Mouse (Mus musculus) hindbrain, embryonic 15.5 days (tissue): ENCODE measurements around the gene Nrp2. TPM values are rescaled to one million over a fixed set of nuclear protein-coding genes. Genes with fewer than 3 reads are reported as not detected.

Experiments
- ATAC-seq: fragments of 200-750 bp; cut with Nextera tagmentation; 2 replicates; pipeline ENCODE4 v1.8.0; 2017; ENCODE audit warnings: low read depth, moderate number of reproducible peaks, moderate TSS enrichment; ENCODE audit not compliant: low FRiP score
- H3K27ac ChIP-seq: fragments of 300-500 bp; sonication (generic); replicated peaks from 2 replicates; pipeline ENCODE4 v1.5.1; 2015; ENCODE audit warnings: mild to moderate bottlenecking, inconsistent platforms
- H3K27me3 ChIP-seq: fragments of 300-500 bp; sonication (generic); 2 replicates; pipeline ENCODE4 v1.6.1; 2015; ENCODE audit warnings: control low read depth, inconsistent platforms
- H3K36me3 ChIP-seq: fragments of 300-500 bp; sonication (generic); 2 replicates; pipeline ENCODE4 v1.6.1; 2015; ENCODE audit warnings: control low read depth, inconsistent platforms
- H3K4me1 ChIP-seq: fragments of 300-500 bp; sonication (generic); replicated peaks from 2 replicates; pipeline ENCODE4 v1.6.1; 2015; ENCODE audit warnings: control low read depth, inconsistent platforms
- H3K4me2 ChIP-seq: fragments of 300-500 bp; sonication (generic); 2 replicates; pipeline ENCODE4 v1.6.1; 2015; ENCODE audit warnings: moderate library complexity, mild to moderate bottlenecking, inconsistent platforms
- H3K4me3 ChIP-seq: fragments of 300-500 bp; sonication (generic); 2 replicates; pipeline ENCODE4 v1.5.1; 2015; ENCODE audit warnings: mild to moderate bottlenecking, inconsistent platforms
- H3K9ac ChIP-seq: fragments of 300-500 bp; sonication (generic); 2 replicates; pipeline ENCODE4 v1.6.1; 2015; ENCODE audit warnings: inconsistent platforms
- H3K9me3 ChIP-seq: fragments of 300-500 bp; sonication (generic); 2 replicates; pipeline ENCODE4 v1.6.1; 2016; ENCODE audit warnings: control low read depth, inconsistent platforms
- WGBS: fragments of 180-500 bp; shearing (Covaris S2); methylation state at CpG from one replicate; pipeline ENCODE4 v1.1.7; 2015; 5-methylcytosine and 5-hydroxymethylcytosine counted together
- polyA plus RNA-seq: library from polyadenylated mRNA; unstranded; fragments of >200 nt; fragmentation: Nextera tagmentation; extraction: Ambion mirVana; gene quantifications from 2 replicates; pipeline ENCODE4 v1.2.1, GENCODE M21; 2015

Gene Nrp2
- polyA plus RNA-seq, 1 experiment from 2014 or later, result 31.5 TPM

GRCm38 (mm10) chr1:62766766-62767165 lies 63.7 kb downstream of the Nrp2 start:
- Histone ChIP-seq H3K4me1 (no peaks in the 10 kb centered on the region), H3K9me3 (no peaks in the 10 kb centered on the region), H3K36me3 (peaks cover 15% of the 10 kb centered on the region; the same call in 1 of the 2 replicates), H3K4me2 (no peak overlapping the region), H3K9ac (no peak overlapping the region), H3K27ac (no peak overlapping the region), H3K4me3 (no peak overlapping the region), H3K27me3 (no peaks in the 10 kb centered on the region)
- ATAC-seq, result no peak
- 31% methylated on average over 4 of the region's 4 CpGs for WGBS

GRCm38 (mm10) chr1:62767611-62768010 lies 64.5 kb downstream of the Nrp2 start:
- H3K27me3 ChIP-seq, result no peaks in the 10 kb centered on the region
- peaks cover 8% of the 10 kb centered on the region; the same call in 1 of the 2 replicates for H3K36me3 ChIP-seq
- H3K9ac ChIP-seq, result no peak overlapping the region
- H3K4me1 ChIP-seq, result no peaks in the 10 kb centered on the region
- no peak overlapping the region for H3K4me2 ChIP-seq
- H3K4me3 ChIP-seq, result no peak overlapping the region
- no peaks in the 10 kb centered on the region for H3K9me3 ChIP-seq
- 77% methylated on average over 9 of the region's 9 CpGs for WGBS
- ATAC-seq, result no peak
- H3K27ac ChIP-seq, result no peak overlapping the region

DNA sequence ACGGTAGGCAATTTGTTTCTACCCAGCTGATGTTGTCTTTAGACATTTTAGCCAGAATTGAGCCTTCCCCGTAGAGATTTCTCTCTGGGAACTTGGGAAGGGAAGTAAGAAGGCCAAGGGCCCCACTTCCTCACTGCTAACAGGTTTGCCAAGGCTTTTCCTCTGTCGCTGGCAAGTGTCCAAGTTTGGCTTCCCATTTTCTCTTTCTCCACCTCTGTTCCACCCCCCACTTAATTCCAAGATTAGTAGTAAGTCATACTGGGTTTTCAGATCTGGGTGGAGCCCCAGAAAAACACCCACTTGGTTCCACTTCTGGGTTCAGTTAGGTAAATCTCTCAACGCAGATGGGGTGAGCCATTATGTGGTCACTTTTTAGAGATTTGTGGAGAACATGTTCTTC lies 67.5 kb downstream of the Nrp2 start:
- WGBS, result 83% methylated on average over 4 of the region's 4 CpGs
- H3K27ac ChIP-seq, result no peak overlapping the region
- 0 out of 2 replicates have a peak, but pooled peaks cover 2% of the 10 kb centered on the region for H3K36me3 ChIP-seq

DNA sequence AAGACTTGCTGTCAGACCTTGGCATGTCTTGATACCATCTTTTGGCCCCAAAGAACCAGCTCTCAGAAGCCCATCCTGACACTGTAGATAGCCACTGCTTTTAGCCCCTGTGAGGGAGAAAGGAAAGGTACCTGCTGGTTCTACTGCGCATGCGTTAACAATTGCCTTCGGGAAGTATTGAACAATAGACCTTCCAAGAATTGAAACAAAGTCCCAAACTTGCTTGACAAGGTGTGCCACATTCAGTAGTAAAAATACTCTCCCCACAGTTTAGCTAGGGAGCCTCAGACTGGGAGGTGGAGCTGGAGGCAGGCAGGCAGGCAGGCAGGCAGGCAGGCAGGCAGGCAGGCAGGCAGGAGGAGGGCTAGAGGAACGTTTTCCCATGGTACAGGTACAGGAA lies 69.3 kb downstream of the Nrp2 start:
- WGBS, result 84% methylated on average over 4 of the region's 4 CpGs
- Histone ChIP-seq H3K27ac (no peak overlapping the region), H3K4me2 (no peak overlapping the region), H3K27me3 (no peaks in the 10 kb centered on the region), H3K4me3 (no peak overlapping the region), H3K9me3 (no peaks in the 10 kb centered on the region), H3K4me1 (peaks cover 17% of the 10 kb centered on the region), H3K9ac (no peak overlapping the region), H3K36me3 (0 out of 2 replicates have a peak, but pooled peaks cover 2% of the 10 kb centered on the region)
- ATAC-seq, result no peak

More for the DNA sequence above, 67.5 kb downstream of the Nrp2 start:
- no peak overlapping the region for H3K9ac ChIP-seq
- no peak for ATAC-seq
- H3K4me2 ChIP-seq, result no peak overlapping the region
- H3K4me3 ChIP-seq, result no peak overlapping the region
- H3K27me3 ChIP-seq, result no peaks in the 10 kb centered on the region
- H3K4me1 ChIP-seq, result 0 out of 2 replicates have a peak, but pooled peaks cover 7% of the 10 kb centered on the region
- H3K9me3 ChIP-seq, result no peaks in the 10 kb centered on the region

GRCm38 (mm10) chr1:62773105-62773920 lies 70.2 kb downstream of the Nrp2 start:
- Histone ChIP-seq H3K9me3 (no peaks in the 10 kb centered on the region), H3K27me3 (no peaks in the 10 kb centered on the region), H3K9ac (no peak overlapping the region), H3K36me3 (0 out of 2 replicates have a peak, but pooled peaks cover 2% of the 10 kb centered on the region), H3K4me3 (no peak overlapping the region), H3K4me1 (peaks cover 17% of the 10 kb centered on the region), H3K27ac (no peak overlapping the region), H3K4me2 (no peak overlapping the region)
- 66% methylated on average over 10 of the region's 10 CpGs for WGBS
- no peak for ATAC-seq

DNA sequence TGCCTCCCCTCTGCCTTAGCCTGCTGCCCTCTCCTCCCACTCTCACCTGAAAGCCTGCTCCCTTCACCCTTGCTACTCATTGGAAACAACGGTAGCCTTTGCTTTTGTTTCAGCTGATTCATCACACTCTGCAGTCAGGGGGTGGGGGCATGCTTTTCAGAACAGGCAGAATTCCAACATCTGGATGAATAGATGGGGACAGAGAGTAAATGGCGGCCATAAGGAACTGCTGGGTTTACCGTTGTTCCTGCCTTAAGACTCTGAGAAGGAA lies 70.8 kb downstream of the Nrp2 start:
- H3K36me3 ChIP-seq, result 0 out of 2 replicates have a peak, but pooled peaks cover 2% of the 10 kb centered on the region
- no peak overlapping the region for H3K4me2 ChIP-seq
- no peaks in the 10 kb centered on the region for H3K9me3 ChIP-seq
- H3K27me3 ChIP-seq, result no peaks in the 10 kb centered on the region
- WGBS, result 48% methylated on average over 3 of the region's 3 CpGs
- ATAC-seq, result no peak
- no peak overlapping the region for H3K9ac ChIP-seq
- H3K4me1 ChIP-seq, result peaks cover 17% of the 10 kb centered on the region
- H3K27ac ChIP-seq, result no peak overlapping the region
- H3K4me3 ChIP-seq, result no peak overlapping the region

- H3K4me1 ChIP-seq, result peaks cover 17% of the 10 kb centered on the region
- ATAC-seq, result no peak
- H3K36me3 ChIP-seq, result 0 out of 2 replicates have a peak, but pooled peaks cover 2% of the 10 kb centered on the region
- no peak overlapping the region for H3K27ac ChIP-seq
- WGBS, result 53% methylated on average over 11 of the region's 11 CpGs
- H3K27me3 ChIP-seq, result no peaks in the 10 kb centered on the region
- no peaks in the 10 kb centered on the region for H3K9me3 ChIP-seq
- H3K9ac ChIP-seq, result no peak overlapping the region
- no peak overlapping the region for H3K4me2 ChIP-seq
- no peak overlapping the region for H3K4me3 ChIP-seq
Observed at GRCm38 (mm10) chr1:62774288-62775218, 71.5 kb downstream of the Nrp2 start.

DNA sequence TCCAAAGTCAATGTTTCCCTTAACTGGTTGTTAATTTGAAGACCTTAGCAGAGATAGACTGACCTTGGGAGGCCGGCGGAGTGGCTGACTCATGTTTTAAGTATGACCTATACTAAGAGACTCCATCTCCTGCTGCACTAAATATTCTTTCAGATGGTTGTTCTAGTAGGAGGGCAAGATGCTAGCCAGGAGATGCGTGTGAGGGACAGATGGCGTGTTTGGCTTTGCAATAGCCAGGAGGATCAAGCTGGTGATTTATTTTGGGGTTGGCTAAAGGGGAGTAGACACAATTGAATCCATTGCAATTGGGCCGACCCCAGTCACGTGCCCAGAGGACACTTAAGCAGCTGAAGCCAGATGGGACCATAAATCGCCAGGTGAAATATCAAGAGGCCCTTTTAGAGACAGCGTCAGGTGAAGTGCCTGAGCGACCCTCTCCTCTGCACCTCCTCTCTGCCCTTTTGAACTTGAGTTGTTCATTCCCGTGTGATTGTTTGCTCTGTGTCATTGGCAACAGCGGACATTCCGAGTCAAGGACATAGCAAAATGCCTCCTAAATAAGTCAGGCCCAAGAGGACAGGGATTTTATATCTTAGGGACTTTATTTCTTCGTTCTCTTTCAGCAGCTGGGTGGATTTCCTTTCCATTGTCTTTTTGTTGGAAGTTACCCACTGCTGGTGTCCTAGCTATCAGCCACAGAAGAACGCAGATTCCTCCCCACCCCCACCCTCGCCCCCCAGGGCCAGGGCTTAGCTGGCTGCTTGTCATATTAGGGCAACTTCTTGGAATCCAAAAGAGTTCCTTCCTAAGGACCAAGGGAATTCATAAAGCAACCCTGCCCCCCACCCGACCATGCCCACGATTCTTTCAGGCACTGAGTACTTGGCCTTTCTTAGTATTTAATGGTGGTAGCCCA lies 74.5 kb downstream of the Nrp2 start:
- ATAC-seq, result no peak
- Histone ChIP-seq H3K4me2 (no peak overlapping the region), H3K27me3 (no peaks in the 10 kb centered on the region), H3K9me3 (no peaks in the 10 kb centered on the region), H3K4me1 (peaks cover 26% of the 10 kb centered on the region), H3K4me3 (no peak overlapping the region), H3K9ac (no peak overlapping the region), H3K27ac (no peak overlapping the region), H3K36me3 (no peaks in the 10 kb centered on the region)
- WGBS, result 59% methylated on average over 17 of the region's 17 CpGs

DNA sequence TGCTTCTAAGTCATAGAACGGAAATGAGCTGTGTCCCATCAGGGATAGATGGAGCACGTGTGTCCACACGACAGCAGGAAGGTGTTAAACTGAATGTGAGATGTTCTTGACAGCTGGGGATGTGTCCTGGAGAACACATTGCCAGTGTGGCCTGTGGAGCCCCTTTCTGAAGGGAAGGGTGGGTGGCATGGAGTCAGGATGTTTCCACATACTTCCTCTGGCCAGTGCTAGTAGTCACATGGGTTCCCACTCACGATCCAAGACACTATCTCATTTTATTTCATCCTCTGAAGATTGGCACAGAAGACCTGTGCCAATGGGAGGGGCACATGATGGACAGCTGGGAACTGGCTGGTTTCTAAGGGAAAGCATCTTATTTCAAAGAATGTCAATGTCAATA lies 75.8 kb downstream of the Nrp2 start:
- no peaks in the 10 kb centered on the region for H3K36me3 ChIP-seq
- no peak overlapping the region for H3K4me3 ChIP-seq
- no peak overlapping the region for H3K27ac ChIP-seq
- no peaks in the 10 kb centered on the region for H3K27me3 ChIP-seq
- no peak overlapping the region for H3K4me2 ChIP-seq
- no peaks in the 10 kb centered on the region for H3K9me3 ChIP-seq
- no peak overlapping the region for H3K9ac ChIP-seq
- 82% methylated on average over 4 of the region's 4 CpGs for WGBS
- ATAC-seq, result no peak
- H3K4me1 ChIP-seq, result peaks cover 32% of the 10 kb centered on the region

DNA sequence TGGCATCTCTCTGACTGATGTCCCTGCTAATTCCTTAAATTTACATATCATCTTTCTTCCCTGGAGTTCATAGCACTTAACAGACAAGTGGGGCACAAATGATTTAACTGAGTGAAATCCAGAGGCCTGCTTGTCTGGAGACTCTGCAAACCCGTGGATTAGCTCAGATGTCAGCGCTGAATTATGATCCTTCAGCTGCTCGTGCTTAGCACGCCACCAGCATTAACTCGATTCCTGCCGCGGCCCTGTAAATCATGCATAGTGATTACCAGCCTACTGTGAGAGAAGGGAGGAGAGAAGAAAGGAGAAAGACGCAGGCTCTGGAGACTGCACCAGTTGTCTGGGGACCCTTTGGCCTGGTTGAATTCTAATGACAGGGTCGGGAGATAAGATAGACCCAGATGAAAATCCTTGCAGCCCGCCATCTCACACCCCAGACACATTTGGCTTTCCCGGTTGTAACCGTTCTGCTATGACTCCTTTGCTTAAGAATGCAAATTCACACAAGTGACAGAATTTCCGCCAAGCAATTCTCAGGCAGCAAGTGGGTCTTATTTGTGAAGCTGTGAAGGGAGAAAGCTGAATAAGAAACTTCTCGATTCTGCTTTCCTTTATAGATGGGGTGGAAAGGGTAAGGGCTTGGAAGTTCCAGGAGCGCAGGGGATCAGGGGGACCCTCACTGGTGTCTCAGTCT lies 77.1 kb downstream of the Nrp2 start:
- H3K9ac ChIP-seq, result no peak overlapping the region
- ATAC-seq, result no peak
- no peaks in the 10 kb centered on the region for H3K27me3 ChIP-seq
- H3K27ac ChIP-seq, result peak overlapping the region; percentile 40
- H3K4me3 ChIP-seq, result no peak overlapping the region
- peaks cover 37% of the 10 kb centered on the region for H3K4me1 ChIP-seq
- no peak overlapping the region for H3K4me2 ChIP-seq
- H3K9me3 ChIP-seq, result no peaks in the 10 kb centered on the region
- 29% methylated on average over 15 of the region's 15 CpGs for WGBS
- H3K36me3 ChIP-seq, result no peaks in the 10 kb centered on the region

DNA sequence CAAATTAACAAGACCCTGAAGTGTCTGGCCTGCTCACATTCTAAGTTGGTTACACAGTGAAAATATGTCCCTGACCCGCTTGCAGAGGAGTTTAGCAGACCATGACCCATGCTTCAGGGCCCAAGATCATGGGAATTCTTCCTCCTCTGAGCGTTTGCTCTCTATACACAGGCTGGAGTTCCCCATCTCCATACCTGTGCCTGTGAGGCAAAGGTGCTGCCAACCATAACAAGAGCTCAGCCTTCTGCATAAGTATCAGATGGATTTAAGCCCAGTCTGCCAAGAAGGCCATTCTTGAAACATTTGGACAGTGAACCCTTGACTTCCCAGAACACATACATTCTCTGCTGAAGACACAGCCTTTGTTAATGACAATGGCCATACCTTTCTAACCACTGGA lies 79.1 kb downstream of the Nrp2 start:
- no peaks in the 10 kb centered on the region for H3K27me3 ChIP-seq
- H3K4me1 ChIP-seq, result peaks cover 35% of the 10 kb centered on the region
- no peak overlapping the region for H3K4me2 ChIP-seq
- WGBS, result 90% methylated on average over 2 of the region's 2 CpGs
- H3K27ac ChIP-seq, result no peak overlapping the region
- H3K9ac ChIP-seq, result no peak overlapping the region
- no peaks in the 10 kb centered on the region; the same call in 1 of the 2 replicates for H3K36me3 ChIP-seq
- no peak for ATAC-seq
- H3K9me3 ChIP-seq, result no peaks in the 10 kb centered on the region
- no peak overlapping the region for H3K4me3 ChIP-seq
